Mouse (Mus musculus) heart, adult 2 months (tissue): ENCODE results near the gene Fut2. TPM values are rescaled to one million over a fixed set of nuclear protein-coding genes. Genes with fewer than 3 reads are reported as not detected.
A peak's percentile ranks its signal among the peaks of the same experiment; 100 is the strongest.

Experiments
- DNase-seq, 2 experiments: peaks; one replicate each; pipeline ENCODE4 v3.0.0; 2021
- H3K27ac ChIP-seq: fragments of 200-600 bp; 2 replicates; pipeline ENCODE4 v1.8.1; 2022
- H3K27me3 ChIP-seq: fragments of 200-500 bp; 2 replicates; pipeline ENCODE4 v1.6.1; 2012; ENCODE audit warnings: mild to moderate bottlenecking, low read length, inconsistent platforms, mixed read lengths; ENCODE audit not compliant: control insufficient read depth, insufficient read depth
- H3K36me3 ChIP-seq: fragments of 200-500 bp; 2 replicates; pipeline ENCODE4 v1.6.1; 2012; ENCODE audit warnings: low read length, inconsistent platforms; ENCODE audit not compliant: control insufficient read depth, insufficient read depth
- H3K4me1 ChIP-seq: fragments of 200-500 bp; 2 replicates; pipeline ENCODE4 v1.6.1; 2011; ENCODE audit warnings: low read length; ENCODE audit not compliant: control insufficient read depth, insufficient read depth
- H3K4me3 ChIP-seq: fragments of 200-600 bp; 2 replicates; pipeline ENCODE4 v1.8.1; 2022
- H3K79me2 ChIP-seq: fragments of 200-500 bp; replicated peaks from 2 replicates; pipeline ENCODE4 v1.6.1; 2012; ENCODE audit warnings: mild to moderate bottlenecking, inconsistent platforms, low read length, moderate library complexity, mixed read lengths; ENCODE audit not compliant: control insufficient read depth, insufficient read depth
- H3K9ac ChIP-seq: fragments of 200-500 bp; 2 replicates; pipeline ENCODE4 v1.6.1; 2012; ENCODE audit warnings: low read depth, mild to moderate bottlenecking, control low read depth, inconsistent platforms, low read length, mixed read lengths
- CTCF ChIP-seq: fragments of 200-600 bp; IDR thresholded peaks from 2 replicates; pipeline ENCODE4 v1.8.1; 2022; ENCODE audit warnings: antibody characterized with exemption, mild to moderate bottlenecking, moderate library complexity
- EP300 ChIP-seq: fragments of 200-500 bp; IDR thresholded peaks from 2 replicates; pipeline ENCODE4 v1.6.1; 2011; ENCODE audit warnings: low read depth, low read length, control low read depth; ENCODE audit not compliant: insufficient read depth
- POLR2A ChIP-seq: fragments of 200-500 bp; IDR thresholded peaks from 2 replicates; pipeline ENCODE4 v1.6.1; 2011; ENCODE audit warnings: mild to moderate bottlenecking, low read depth, low read length, control low read depth; ENCODE audit not compliant: insufficient read depth
- WGBS: fragments of 180-500 bp; shearing (Covaris S2); methylation state at CpG from one replicate; pipeline ENCODE4 v1.1.7; 2018; 5-methylcytosine and 5-hydroxymethylcytosine counted together
- intact Hi-C: fragments of 180-260 bp; cut with DNase I; formaldehyde crosslinking; loops from one replicate; pipeline ENCODE4 v1.15.1; 2025
- polyA plus RNA-seq: library from polyadenylated mRNA; depleted of rRNA; stranded (reverse); fragments of >200 nt; gene quantifications from 2 replicates; pipeline ENCODE4 v1.2.3, GENCODE M21; 2012
- total RNA-seq, 2 experiments: library from RNA; stranded (reverse); gene quantifications; 2 replicates each; pipeline ENCODE4 v1.2.3; 2021

The Fut2 gene
- total and polyA plus RNA-seq, 3 experiments, result 0.50 to 1.1 (median 0.60) TPM

GRCm38 (mm10) chr7:45618316-45618715, 47.9 kb downstream of the Fut2 start:
- H3K27ac ChIP-seq, result no peak overlapping the region
- DNase-seq, result no peak
- H3K79me2 ChIP-seq, result no peaks in the 10 kb centered on the region
- TF ChIP-seq EP300, result no peak
- no peak for TF ChIP-seq CTCF
- TF ChIP-seq POLR2A, result no peak
- no peaks in the 10 kb centered on the region for H3K36me3 ChIP-seq
- no peak overlapping the region for H3K4me3 ChIP-seq
- intact Hi-C loops, result no loop called here
- no peak overlapping the region for H3K9ac ChIP-seq
- H3K4me1 ChIP-seq, result no peaks in the 10 kb centered on the region; the same call in 1 of the 2 replicates
- WGBS, result 85% methylated on average over 5 of the region's 5 CpGs
- no peaks in the 10 kb centered on the region for H3K27me3 ChIP-seq

DNA sequence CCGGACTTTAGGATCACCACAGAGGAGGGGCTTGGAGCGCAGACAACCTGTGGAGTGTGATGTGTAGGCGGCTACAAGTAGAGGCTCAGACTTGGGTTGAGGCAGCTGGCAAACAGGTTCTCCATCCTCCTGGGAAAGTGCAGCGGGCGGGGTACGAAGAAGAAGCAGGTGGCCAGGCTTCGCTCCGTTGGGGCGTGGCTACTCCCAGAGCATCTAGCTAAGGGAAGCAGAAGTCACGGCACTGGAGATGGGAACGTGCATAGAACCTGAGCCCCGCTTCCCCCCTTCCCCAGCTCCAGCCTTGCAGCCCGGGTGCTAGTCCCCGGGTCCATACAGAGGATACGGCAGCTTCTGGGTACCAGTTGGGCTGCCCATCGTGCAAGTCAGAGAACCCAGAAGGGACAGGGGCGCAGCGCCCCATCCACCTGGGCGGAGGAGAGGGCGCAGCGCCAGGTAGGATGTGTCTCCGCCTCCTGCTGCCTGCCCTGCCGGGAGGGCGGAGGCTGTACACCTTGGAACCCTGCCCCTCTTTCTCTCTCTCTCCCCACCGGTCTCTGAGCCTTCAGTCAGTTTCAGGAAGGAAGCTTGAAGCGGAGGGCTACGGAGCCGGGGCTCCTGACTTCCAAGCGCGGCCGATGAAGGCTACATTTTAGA, 49.0 kb downstream of the Fut2 start, which contains the start of gene Fut1:
Gene Fut1, plus strand, starts transcription at position 248 of the 654 bp plus-strand sequence.
- no peak for DNase-seq
- H3K36me3 ChIP-seq, result no peaks in the 10 kb centered on the region
- TF ChIP-seq POLR2A (no peak), EP300 (no peak), CTCF (no peak)
- WGBS, result 20% methylated on average over 31 of the region's 31 CpGs
- intact Hi-C loops, result no loop called here
- no peak within 1 kb of the TSS for H3K9ac ChIP-seq
- H3K27ac ChIP-seq, result no peak within 1 kb of the TSS
- H3K27me3 ChIP-seq, result no peaks in the 10 kb centered on the region
- H3K4me1 ChIP-seq, result no peaks in the 10 kb centered on the region; the same call in 1 of the 2 replicates
- no peak within 1 kb of the TSS for H3K4me3 ChIP-seq
- no peaks in the 10 kb centered on the region for H3K79me2 ChIP-seq

- no peak overlapping the region for H3K4me3 ChIP-seq
- H3K79me2 ChIP-seq, result no peaks in the 10 kb centered on the region
- H3K27me3 ChIP-seq, result no peaks in the 10 kb centered on the region
- no peak overlapping the region for H3K9ac ChIP-seq
- no peaks in the 10 kb centered on the region; the same call in 1 of the 2 replicates for H3K4me1 ChIP-seq
- 51% methylated on average over 6 of the region's 6 CpGs for WGBS
- H3K27ac ChIP-seq, result no peak overlapping the region
- no peaks in the 10 kb centered on the region for H3K36me3 ChIP-seq
- intact Hi-C loops, result no loop called here
- TF ChIP-seq POLR2A, result no peak
- no peak for TF ChIP-seq EP300
- no peak for TF ChIP-seq CTCF
- DNase-seq, result peak in 1 of 2 experiments; percentile 28
Measured at GRCm38 (mm10) chr7:45616277-45616676, 49.9 kb downstream of the Fut2 start.

- no peak for TF ChIP-seq POLR2A
- no peak for TF ChIP-seq CTCF
- TF ChIP-seq EP300, result no peak
- H3K27me3 ChIP-seq, result no peaks in the 10 kb centered on the region
- H3K36me3 ChIP-seq, result no peaks in the 10 kb centered on the region
- H3K9ac ChIP-seq, result no peak overlapping the region
- no peaks in the 10 kb centered on the region for H3K4me1 ChIP-seq
- H3K4me3 ChIP-seq, result no peak overlapping the region
- H3K27ac ChIP-seq, result no peak overlapping the region
- intact Hi-C loops, result no loop called here
- H3K79me2 ChIP-seq, result no peaks in the 10 kb centered on the region
- no peak for DNase-seq
- 74% methylated on average over 1 of the region's 1 CpGs for WGBS
Measured at GRCm38 (mm10) chr7:45609511-45609910, 56.7 kb downstream of the Fut2 start.

DNA sequence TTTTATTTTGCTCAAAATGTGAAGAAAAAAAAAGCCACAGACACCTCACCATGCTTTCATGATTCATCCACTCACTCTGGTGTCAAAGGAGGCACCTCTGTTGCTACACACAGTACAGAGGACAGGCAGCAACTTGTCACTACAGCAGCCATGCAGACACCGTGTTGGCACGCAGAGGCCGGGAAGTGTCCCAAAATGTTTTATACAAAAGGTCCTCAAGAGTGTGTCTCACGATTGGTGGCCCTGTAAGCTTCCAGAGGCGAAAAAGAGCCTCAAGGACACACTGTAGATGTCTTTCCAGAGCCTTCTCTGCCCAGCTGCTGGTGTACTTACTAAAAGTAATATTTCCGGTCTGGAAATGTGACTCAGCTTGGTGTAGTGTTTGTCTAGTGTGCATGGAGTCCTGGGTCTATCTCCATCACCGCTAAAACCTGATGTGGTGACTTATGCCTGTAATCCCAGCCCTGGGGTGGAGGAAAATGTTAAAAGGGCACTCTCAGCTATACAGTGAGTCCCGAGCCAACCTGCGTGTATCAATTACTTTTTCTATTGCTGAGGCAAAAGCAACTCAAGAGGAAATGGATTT, 60.4 kb downstream of the Fut2 start:
- intact Hi-C loops, result no loop called here
- no peaks in the 10 kb centered on the region for H3K79me2 ChIP-seq

More for the DNA sequence above, 60.4 kb downstream of the Fut2 start:
- DNase-seq, result no peak
- Histone ChIP-seq H3K4me3 (no peak overlapping the region), H3K4me1 (no peaks in the 10 kb centered on the region), H3K27ac (no peak overlapping the region), H3K9ac (no peak overlapping the region), H3K27me3 (no peaks in the 10 kb centered on the region), H3K36me3 (no peaks in the 10 kb centered on the region)
- no peak for TF ChIP-seq POLR2A
- TF ChIP-seq CTCF, result no peak
- TF ChIP-seq EP300, result no peak
- 57% methylated on average over 9 of the region's 9 CpGs for WGBS
